ENCODE assay signal across 8 mouse cellular contexts in the genomic region with DNA sequence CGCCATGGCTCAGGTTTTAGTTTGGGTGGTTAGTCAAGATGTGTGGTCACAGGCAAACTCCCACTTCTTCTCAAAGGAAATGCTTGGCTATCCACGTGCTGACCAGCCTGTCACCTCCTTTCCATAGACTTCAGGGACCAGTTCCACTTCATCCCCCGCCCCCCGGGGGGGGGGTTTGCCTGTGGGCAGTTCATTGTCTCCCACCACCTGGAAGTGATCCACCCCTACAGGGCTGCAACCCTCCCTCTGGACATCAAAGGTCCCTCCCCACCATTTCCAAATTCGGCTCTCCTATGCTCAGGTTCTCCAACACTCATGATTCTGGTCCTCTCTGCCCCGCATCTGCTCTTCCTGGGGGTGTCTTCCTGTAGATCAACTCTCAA. TPM values are rescaled to one million over a fixed set of nuclear protein-coding genes. Genes with fewer than 3 reads are reported as not detected.
DNase-seq lines count a peak whose midpoint lies in the region; ATAC-seq and TF ChIP-seq lines count a peak whose summit lies in the region.

No protein-coding gene starts in this region.

- H3K4me2 ChIP-seq in lung, embryonic 14.5 days: peak overlapping the region; percentile 85
- H3K4me2 ChIP-seq in embryonic facial prominence, embryonic 13.5 days: peak overlapping the region; percentile 94
- peak overlapping the region; percentile 83 for H3K4me2 ChIP-seq in intestine, embryonic 15.5 days (replicated peaks)

- H3K27ac ChIP-seq in lung, embryonic 14.5 days (ENCODE audit: low read depth): peak overlapping the region; percentile 55; the same call in 1 of the 2 replicates
- H3K27ac ChIP-seq in embryonic facial prominence, embryonic 13.5 days: no peak overlapping the region
- H3K27ac ChIP-seq in intestine, embryonic 15.5 days: peak overlapping the region; percentile 80

- no peak for TF ChIP-seq CTCF in lung, embryonic 14.5 days (IDR thresholded peaks at IDR 0.05; ENCODE audit: low read depth)

- H3K9ac ChIP-seq in lung, embryonic 14.5 days: peak overlapping the region; percentile 72
- H3K9ac ChIP-seq in embryonic facial prominence, embryonic 13.5 days: peak overlapping the region; percentile 82
- H3K9ac ChIP-seq in intestine, embryonic 15.5 days: peak overlapping the region; percentile 91

- peak; percentile 46 for DNase-seq in lung, embryonic 14.5 days
- DNase-seq in lung, postnatal 4 days: no peak
- DNase-seq in naive thymus-derived CD4-positive, alpha-beta T cell, adult 2 months (ENCODE audit: low read depth): peak; percentile 41
- DNase-seq in frontal cortex, postnatal 10 days (ENCODE audit: low spot score in 2 of 2): no peak
- DNase-seq in frontal cortex, adult 2 months (ENCODE audit: extremely low spot score in 1 of 2, low spot score in 1 of 2): no peak

- H3K4me1 ChIP-seq in lung, embryonic 14.5 days (ENCODE audit: insufficient read depth): 0 out of 2 replicates have a peak, but pooled peaks cover 2% of the 10 kb centered on the region
- peaks cover 14% of the 10 kb centered on the region for H3K4me1 ChIP-seq in embryonic facial prominence, embryonic 13.5 days
- peaks cover 29% of the 10 kb centered on the region for H3K4me1 ChIP-seq in intestine, embryonic 15.5 days (replicated peaks)

- H3K9me3 ChIP-seq in lung, embryonic 14.5 days (ENCODE audit: low read depth, low read length): no peaks in the 10 kb centered on the region
- H3K9me3 ChIP-seq in embryonic facial prominence, embryonic 13.5 days: no peaks in the 10 kb centered on the region
- H3K9me3 ChIP-seq in intestine, embryonic 15.5 days: no peaks in the 10 kb centered on the region

- no peaks in the 10 kb centered on the region for H3K36me3 ChIP-seq in lung, embryonic 14.5 days (ENCODE audit: insufficient read depth)
- H3K36me3 ChIP-seq in embryonic facial prominence, embryonic 13.5 days: no peaks in the 10 kb centered on the region
- no peaks in the 10 kb centered on the region for H3K36me3 ChIP-seq in intestine, embryonic 15.5 days

- 3% methylated on average over 6 of the region's 6 CpGs for WGBS in lung, embryonic 14.5 days
- 5% methylated on average over 6 of the region's 6 CpGs for WGBS in embryonic facial prominence, embryonic 13.5 days
- 1% methylated on average over 6 of the region's 6 CpGs for WGBS in intestine, embryonic 15.5 days

- H3K27me3 ChIP-seq in lung, embryonic 14.5 days (ENCODE audit: insufficient read depth, low read length): no peaks in the 10 kb centered on the region
- no peaks in the 10 kb centered on the region for H3K27me3 ChIP-seq in embryonic facial prominence, embryonic 13.5 days
- no peaks in the 10 kb centered on the region for H3K27me3 ChIP-seq in intestine, embryonic 15.5 days (replicated peaks)

- H3K4me3 ChIP-seq in lung, embryonic 14.5 days (ENCODE audit: low read depth, low read length): peak overlapping the region; percentile 55
- H3K4me3 ChIP-seq in embryonic facial prominence, embryonic 13.5 days: peak overlapping the region; percentile 73
- H3K4me3 ChIP-seq in intestine, embryonic 15.5 days (replicated peaks): peak overlapping the region; percentile 63

- peak; percentile 19 for ATAC-seq in lung, embryonic 14.5 days (ENCODE audit: insufficient read depth)
- ATAC-seq in embryonic facial prominence, embryonic 13.5 days (ENCODE audit: insufficient number of reproducible peaks, insufficient read depth, low FRiP score, low TSS enrichment, low read depth): no peak
- ATAC-seq in intestine, embryonic 15.5 days: peak; percentile 14; the same call in 1 of the 2 replicates
- no peak for ATAC-seq in CD4-positive, CD25-positive, alpha-beta regulatory T cell, adult 4 months

RNA-seq across cellular contexts. Expression of a gene that starts 33.7 kb away (rescaled TPM):
- 30.1 and 34.9 TPM in 2 replicates for polyA plus RNA-seq in lung, embryonic 14.5 days (2014; fragmentation: Nextera tagmentation; extraction: Ambion mirVana)
- 13.3 TPM in 2 replicates for polyA plus RNA-seq in embryonic facial prominence, embryonic 13.5 days (2015; fragmentation: Nextera tagmentation; extraction: Ambion mirVana)
- 54.5 and 58.0 TPM in 2 replicates for polyA plus RNA-seq in intestine, embryonic 15.5 days (2015; fragmentation: Nextera tagmentation; extraction: Ambion mirVana)
- polyA plus RNA-seq in CD4-positive, CD25-positive, alpha-beta regulatory T cell, adult 4 months (2017; shearing (Covaris generic)): 1 to 10 TPM in 1 of 2 experiments, under 1 TPM in 1; 0.89 to 1.9 TPM
- 73.6 and 80.4 TPM in 2 replicates for polyA plus RNA-seq in frontal cortex, adult 2 months (2012; rRNA removed)

Comparison
In these comparisons a context has a peak if more than half of its experiments do, and no peak if none do; other contexts are left out.
1. DNase-seq: peak in lung, embryonic 14.5 days (single experiment) and naive thymus-derived CD4-positive, alpha-beta T cell, adult 2 months (single experiment); none in lung, postnatal 4 days (0 of 2), frontal cortex, postnatal 10 days (0 of 2) and frontal cortex, adult 2 months (0 of 2).
2. ATAC-seq: peak in lung, embryonic 14.5 days (single experiment) and intestine, embryonic 15.5 days (single experiment); none in embryonic facial prominence, embryonic 13.5 days (single experiment) and CD4-positive, CD25-positive, alpha-beta regulatory T cell, adult 4 months (single experiment).
3. Peak in every context shown above with its lines, with median percentiles within 50 percentile points of each other: H3K4me2 ChIP-seq, H3K4me3 ChIP-seq and H3K9ac ChIP-seq.